Mouse (Mus musculus): ENCODE data around the gene Adam1b.

GRCm38 (mm10) chr5:121537588-121537987 lies 34.4 kb upstream of the Adam1b start:
- TF ChIP-seq MYOG (IDR thresholded peaks at IDR 0.05; ENCODE audit: control insufficient read depth, extremely low read depth, insufficient read length) (no peak), CTCF (IDR thresholded peaks at IDR 0.05; ENCODE audit: control insufficient read depth, insufficient read depth, insufficient read length) (no peak), FOSL1 (IDR thresholded peaks at IDR 0.05; ENCODE audit: insufficient read depth, low read length, poor library complexity, severe bottlenecking) (no peak), MAX (IDR thresholded peaks at IDR 0.05) (no peak), CEBPB (IDR thresholded peaks at IDR 0.05; ENCODE audit: low read depth) (no peak), USF1 (IDR thresholded peaks at IDR 0.05; ENCODE audit: low read depth) (no peak)
